Mouse (Mus musculus): ENCODE measurements around the gene Timm29.
A peak's percentile ranks its signal among the peaks of the same experiment; 100 is the strongest.

Timm29 gene

GRCm38 (mm10) chr9:21616232-21616781 is 23.8 kb downstream of the Timm29 start:
- DNase-seq (ENCODE audit: low spot score): peak; percentile 95

- no peak for DNase-seq (ENCODE audit: low spot score)
Observed at GRCm38 (mm10) chr9:21617066-21617465, 24.5 kb downstream of the Timm29 start.

DNA sequence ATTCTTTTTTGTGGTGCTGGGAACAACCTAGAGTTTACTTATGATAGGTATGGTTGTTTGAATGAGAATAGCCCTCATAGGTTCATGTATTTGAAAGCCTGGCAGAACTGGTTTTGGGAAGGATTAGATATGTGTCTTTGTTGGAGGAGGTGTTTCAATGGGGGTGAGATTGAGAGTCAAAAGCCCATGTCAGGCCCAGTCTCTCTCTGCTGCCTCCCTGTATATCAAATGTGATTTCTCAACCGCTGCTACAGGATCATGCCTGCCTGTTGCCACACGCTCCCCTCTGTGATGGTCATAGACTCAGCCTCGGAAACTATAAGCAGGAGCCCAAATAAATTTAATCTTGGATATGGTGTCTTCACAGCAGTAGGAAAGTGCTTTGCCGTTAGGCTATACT is 27.7 kb downstream of the Timm29 start:
- DNase-seq (ENCODE audit: low spot score): no peak

GRCm38 (mm10) chr9:21622676-21623075 is 30.2 kb downstream of the Timm29 start:
- DNase-seq (ENCODE audit: low spot score): no peak

- DNase-seq (ENCODE audit: low spot score): no peak
Observed at GRCm38 (mm10) chr9:21625342-21626339, 33.1 kb downstream of the Timm29 start.

DNA sequence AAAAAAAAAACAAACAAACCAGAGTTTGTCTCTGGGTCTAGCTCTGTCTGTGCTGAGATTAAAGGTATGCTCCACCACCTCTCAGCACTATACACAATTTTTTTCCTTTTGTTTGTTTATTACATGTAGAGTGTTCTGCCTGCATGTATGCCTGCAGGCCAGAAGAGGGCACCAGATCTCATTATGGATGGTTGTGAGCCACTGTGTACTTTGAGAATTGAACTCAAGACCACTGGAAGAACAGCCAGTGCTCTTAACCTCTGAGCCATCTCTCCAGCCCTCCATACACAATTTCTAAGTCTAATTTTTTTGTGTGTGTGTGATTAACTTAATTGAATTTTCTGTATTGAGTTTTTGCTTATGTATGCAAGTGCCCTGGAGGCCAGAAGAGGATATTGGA is 34.0 kb downstream of the Timm29 start:
- no peak for DNase-seq (ENCODE audit: low spot score)

GRCm38 (mm10) chr9:21627145-21627795 is 34.7 kb downstream of the Timm29 start:
- no peak for DNase-seq (ENCODE audit: low spot score)

GRCm38 (mm10) chr9:21630673-21631072 is 38.2 kb downstream of the Timm29 start:
- DNase-seq (ENCODE audit: low spot score): peak; percentile 65

- DNase-seq (ENCODE audit: low spot score): no peak
Observed at GRCm38 (mm10) chr9:21633106-21633505, 40.6 kb downstream of the Timm29 start.

DNA sequence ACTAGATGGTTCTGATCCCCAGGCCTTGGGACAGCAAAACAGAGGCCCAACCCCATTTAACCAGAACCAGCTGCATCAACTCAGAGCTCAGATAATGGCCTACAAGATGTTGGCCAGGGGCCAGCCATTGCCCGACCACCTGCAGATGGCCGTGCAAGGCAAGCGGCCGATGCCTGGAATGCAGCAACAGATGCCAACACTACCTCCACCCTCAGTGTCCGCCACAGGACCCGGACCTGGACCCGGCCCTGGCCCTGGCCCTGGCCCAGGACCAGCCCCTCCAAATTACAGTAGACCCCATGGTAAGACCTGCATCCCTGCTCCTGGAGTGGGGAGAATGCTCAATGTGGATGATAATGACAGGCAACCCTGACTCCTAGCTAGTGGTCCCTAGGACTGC is 43.1 kb downstream of the Timm29 start:
- DNase-seq (ENCODE audit: low spot score): no peak

GRCm38 (mm10) chr9:21639031-21639430 is 46.5 kb downstream of the Timm29 start:
- no peak for DNase-seq (ENCODE audit: low spot score)
